Mouse (Mus musculus) bone marrow macrophage, adult 2 months (primary cell): ENCODE measurements around the gene Cstb.

Source experiments
- CTCF ChIP-seq: IDR thresholded peaks from 2 replicates; pipeline ENCODE4 v1.5.1; 2012; ENCODE audit warnings: low read depth, mild to moderate bottlenecking, low read length, moderate library complexity
- POLR2A ChIP-seq: IDR thresholded peaks from 2 replicates; pipeline ENCODE4 v1.6.1; 2012; ENCODE audit warnings: mild to moderate bottlenecking, low read depth, low read length, borderline replicate concordance

GRCm38 (mm10) chr10:78450761-78451160 is 25.3 kb downstream of the Cstb start:
- TF ChIP-seq POLR2A = no peak
- no peak for TF ChIP-seq CTCF
